Mouse (Mus musculus) neural tube, embryonic 14.5 days (tissue): Measurements from ENCODE around the gene Trip10. TPM values are rescaled to one million over a fixed set of nuclear protein-coding genes. Genes with fewer than 3 reads are reported as not detected.

Experiments used
- ATAC-seq: fragments of 200-750 bp; cut with Nextera tagmentation; 2 replicates; pipeline ENCODE4 v1.8.0; 2017; ENCODE audit warnings: low read depth, mild to moderate bottlenecking, moderate TSS enrichment, moderate library complexity
- H3K27ac ChIP-seq: fragments of 300-500 bp; sonication (generic); 2 replicates; pipeline ENCODE4 v1.5.1; 2014; ENCODE audit warnings: low read depth, mild to moderate bottlenecking, control low read depth, low read length, moderate library complexity, mixed read lengths
- H3K27me3 ChIP-seq: fragments of 300-500 bp; sonication (generic); 2 replicates; pipeline ENCODE4 v1.6.1; 2014; ENCODE audit warnings: low read length; ENCODE audit not compliant: control insufficient read depth, insufficient read depth
- H3K36me3 ChIP-seq: fragments of 300-500 bp; sonication (generic); 2 replicates; pipeline ENCODE4 v1.6.1; 2014; ENCODE audit warnings: low read length, mixed read lengths; ENCODE audit not compliant: control insufficient read depth, insufficient read depth
- H3K4me1 ChIP-seq: fragments of 300-500 bp; sonication (generic); 2 replicates; pipeline ENCODE4 v1.6.1; 2014; ENCODE audit warnings: low read length; ENCODE audit not compliant: control insufficient read depth, insufficient read depth
- H3K4me2 ChIP-seq: fragments of 300-500 bp; sonication (generic); 2 replicates; pipeline ENCODE4 v1.6.1; 2014; ENCODE audit warnings: mild to moderate bottlenecking, low read depth, low read length, control low read depth
- H3K4me3 ChIP-seq: fragments of 300-500 bp; sonication (generic); 2 replicates; pipeline ENCODE4 v1.5.1; 2014; ENCODE audit warnings: low read depth, low read length, control low read depth, mixed read lengths
- H3K9ac ChIP-seq: fragments of 300-500 bp; sonication (generic); replicated peaks from 2 replicates; pipeline ENCODE4 v1.6.1; 2014; ENCODE audit warnings: low read depth, mild to moderate bottlenecking, control low read depth, low read length, mixed read lengths
- H3K9me3 ChIP-seq: fragments of 300-500 bp; sonication (generic); 2 replicates; pipeline ENCODE4 v1.6.1; 2016; ENCODE audit warnings: low read length; ENCODE audit not compliant: control insufficient read depth
- WGBS: fragments of 180-500 bp; shearing (Covaris S2); extraction: QIAGEN DNeasy Blood & Tissue Kit; methylation state at CpG from one replicate; pipeline ENCODE4 v1.1.7; 2014; 5-methylcytosine and 5-hydroxymethylcytosine counted together
- polyA plus RNA-seq: library from polyadenylated mRNA; unstranded; fragments of >200 nt; fragmentation: Nextera tagmentation; extraction: Ambion mirVana; gene quantifications from 2 replicates; pipeline ENCODE4 v1.2.1, GENCODE M21; 2014

The Trip10 gene
- polyA plus RNA-seq, 1 experiment from 2014 or later, result 5.4 TPM

GRCm38 (mm10) chr17:57258191-57258590 lies 8.9 kb downstream of the Trip10 start:
- H3K36me3 ChIP-seq, result no peaks in the 10 kb centered on the region
- ATAC-seq, result no peak
- no peaks in the 10 kb centered on the region for H3K27me3 ChIP-seq
- no peaks in the 10 kb centered on the region for H3K4me1 ChIP-seq
- H3K27ac ChIP-seq, result no peak overlapping the region
- H3K4me2 ChIP-seq, result no peak overlapping the region
- no peak overlapping the region for H3K9ac ChIP-seq
- 92% methylated on average over 3 of the region's 3 CpGs for WGBS
- H3K9me3 ChIP-seq, result no peaks in the 10 kb centered on the region
- H3K4me3 ChIP-seq, result no peak overlapping the region

- Histone ChIP-seq H3K27ac (no peak overlapping the region), H3K9ac (no peak overlapping the region), H3K4me3 (no peak overlapping the region), H3K36me3 (no peaks in the 10 kb centered on the region), H3K9me3 (no peaks in the 10 kb centered on the region), H3K4me1 (no peaks in the 10 kb centered on the region), H3K27me3 (no peaks in the 10 kb centered on the region), H3K4me2 (no peak overlapping the region)
- no peak for ATAC-seq
- WGBS, result 95% methylated on average over 8 of the region's 8 CpGs
These were observed 10.5 kb downstream of the Trip10 start for GRCm38 (mm10) chr17:57259742-57260141.

GRCm38 (mm10) chr17:57260351-57260750 lies 11.1 kb downstream of the Trip10 start:
- H3K4me3 ChIP-seq, result no peak overlapping the region
- H3K9ac ChIP-seq, result no peak overlapping the region
- ATAC-seq, result no peak
- WGBS, result 91% methylated on average over 9 of the region's 9 CpGs
- H3K27me3 ChIP-seq, result no peaks in the 10 kb centered on the region
- no peaks in the 10 kb centered on the region for H3K36me3 ChIP-seq
- no peaks in the 10 kb centered on the region for H3K4me1 ChIP-seq
- H3K4me2 ChIP-seq, result no peak overlapping the region
- H3K27ac ChIP-seq, result no peak overlapping the region
- no peaks in the 10 kb centered on the region for H3K9me3 ChIP-seq

GRCm38 (mm10) chr17:57261286-57261685 lies 12.0 kb downstream of the Trip10 start:
- Histone ChIP-seq H3K9ac (no peak overlapping the region), H3K27me3 (no peaks in the 10 kb centered on the region), H3K4me2 (no peak overlapping the region), H3K27ac (no peak overlapping the region), H3K4me1 (no peaks in the 10 kb centered on the region), H3K4me3 (no peak overlapping the region), H3K9me3 (no peaks in the 10 kb centered on the region), H3K36me3 (no peaks in the 10 kb centered on the region)
- no peak for ATAC-seq
- WGBS, result 92% methylated on average over 4 of the region's 4 CpGs

GRCm38 (mm10) chr17:57261796-57262195 lies 12.5 kb downstream of the Trip10 start:
- H3K4me2 ChIP-seq, result no peak overlapping the region
- no peak overlapping the region for H3K9ac ChIP-seq
- ATAC-seq, result no peak
- no peak overlapping the region for H3K27ac ChIP-seq
- H3K9me3 ChIP-seq, result no peaks in the 10 kb centered on the region
- H3K36me3 ChIP-seq, result no peaks in the 10 kb centered on the region
- no peaks in the 10 kb centered on the region for H3K27me3 ChIP-seq
- 50% methylated on average over 1 of the region's 1 CpGs for WGBS
- no peak overlapping the region for H3K4me3 ChIP-seq
- H3K4me1 ChIP-seq, result no peaks in the 10 kb centered on the region

GRCm38 (mm10) chr17:57262901-57263550 lies 13.8 kb downstream of the Trip10 start:
- H3K36me3 ChIP-seq, result no peaks in the 10 kb centered on the region
- no peak overlapping the region for H3K4me2 ChIP-seq
- no peaks in the 10 kb centered on the region for H3K4me1 ChIP-seq
- WGBS, result 95% methylated on average over 17 of the region's 17 CpGs
- H3K9ac ChIP-seq, result no peak overlapping the region
- H3K4me3 ChIP-seq, result no peak overlapping the region
- ATAC-seq, result no peak
- H3K9me3 ChIP-seq, result no peaks in the 10 kb centered on the region
- no peak overlapping the region for H3K27ac ChIP-seq
- no peaks in the 10 kb centered on the region for H3K27me3 ChIP-seq

GRCm38 (mm10) chr17:57264164-57264563 lies 14.9 kb downstream of the Trip10 start:
- WGBS, result 91% methylated on average over 2 of the region's 2 CpGs
- Histone ChIP-seq H3K4me2 (no peak overlapping the region), H3K4me1 (no peaks in the 10 kb centered on the region), H3K36me3 (no peaks in the 10 kb centered on the region), H3K9ac (no peak overlapping the region), H3K27ac (no peak overlapping the region), H3K4me3 (no peak overlapping the region), H3K9me3 (no peaks in the 10 kb centered on the region), H3K27me3 (no peaks in the 10 kb centered on the region)
- ATAC-seq, result no peak

- Histone ChIP-seq H3K27me3 (no peaks in the 10 kb centered on the region), H3K4me3 (no peak overlapping the region), H3K4me2 (no peak overlapping the region), H3K27ac (no peak overlapping the region), H3K9ac (no peak overlapping the region), H3K36me3 (no peaks in the 10 kb centered on the region), H3K9me3 (no peaks in the 10 kb centered on the region), H3K4me1 (no peaks in the 10 kb centered on the region)
- WGBS, result 31% methylated on average over 21 of the region's 22 CpGs
- peak; percentile 56; the same call in 1 of the 2 replicates for ATAC-seq
These were observed 16.0 kb downstream of the Trip10 start for GRCm38 (mm10) chr17:57264972-57265945.

- Histone ChIP-seq H3K9ac (no peak overlapping the region), H3K9me3 (no peaks in the 10 kb centered on the region), H3K36me3 (no peaks in the 10 kb centered on the region), H3K4me3 (no peak overlapping the region), H3K27ac (no peak overlapping the region), H3K4me2 (no peak overlapping the region), H3K27me3 (no peaks in the 10 kb centered on the region), H3K4me1 (no peaks in the 10 kb centered on the region)
- no peak for ATAC-seq
- WGBS, result 91% methylated on average over 6 of the region's 6 CpGs
These were observed 18.4 kb downstream of the Trip10 start for GRCm38 (mm10) chr17:57267556-57268126.
